Mouse (Mus musculus) cortical plate, adult 2 months (tissue): ENCODE data around the gene Atoh8.

Source experiments
- CTCF ChIP-seq: fragments of 200-500 bp; IDR thresholded peaks from 2 replicates; pipeline ENCODE4 v1.5.1; 2011; ENCODE audit warnings: mild to moderate bottlenecking, control low read depth, low read length; ENCODE audit not compliant: insufficient read depth; ENCODE audit errors: extremely low read depth
- POLR2A ChIP-seq: fragments of 200-500 bp; IDR thresholded peaks from 2 replicates; pipeline ENCODE4 v1.6.1; 2011; ENCODE audit warnings: mild to moderate bottlenecking, low read length, control low read depth; ENCODE audit not compliant: insufficient read depth; ENCODE audit errors: extremely low read depth

GRCm38 (mm10) chr6:72219549-72219948 lies 15.8 kb downstream of the Atoh8 start:
- no peak for TF ChIP-seq CTCF
- TF ChIP-seq POLR2A, result no peak
